Mouse (Mus musculus) forebrain, postnatal 0 days (tissue): ENCODE data around the gene Fmo4. TPM values are rescaled to one million over a fixed set of nuclear protein-coding genes. Genes with fewer than 3 reads are reported as not detected.

Experiments used
- ATAC-seq: fragments of 200-750 bp; cut with Nextera tagmentation; 2 replicates; pipeline ENCODE4 v1.8.0; 2017; ENCODE audit warnings: mild to moderate bottlenecking, moderate library complexity
- DNase-seq: peaks from one replicate; pipeline ENCODE4 v3.0.0-alpha.2; 2015
- H3K27ac ChIP-seq: fragments of 300-500 bp; sonication (generic); 2 replicates; pipeline ENCODE4 v1.5.1; 2014; ENCODE audit warnings: low read depth, mild to moderate bottlenecking, antibody characterized with exemption, low read length, moderate library complexity, mixed read lengths
- H3K27me3 ChIP-seq: fragments of 300-500 bp; sonication (generic); 2 replicates; pipeline ENCODE4 v1.6.1; 2014; ENCODE audit warnings: mild to moderate bottlenecking, low read length, mixed read lengths; ENCODE audit not compliant: insufficient read depth
- H3K36me3 ChIP-seq: fragments of 300-500 bp; sonication (generic); 2 replicates; pipeline ENCODE4 v1.6.1; 2014; ENCODE audit warnings: mild to moderate bottlenecking, moderate library complexity; ENCODE audit not compliant: insufficient read depth
- H3K4me1 ChIP-seq: fragments of 300-500 bp; sonication (generic); 2 replicates; pipeline ENCODE4 v1.6.1; 2014; ENCODE audit warnings: antibody characterized with exemption; ENCODE audit not compliant: insufficient read depth
- H3K4me2 ChIP-seq: fragments of 300-500 bp; sonication (generic); 2 replicates; pipeline ENCODE4 v1.6.1; 2014; ENCODE audit warnings: low read depth, mild to moderate bottlenecking, moderate library complexity
- H3K4me3 ChIP-seq: fragments of 300-500 bp; sonication (generic); 2 replicates; pipeline ENCODE4 v1.5.1; 2014; ENCODE audit warnings: low read depth, low read length, mixed read lengths
- H3K9ac ChIP-seq: fragments of 300-500 bp; sonication (generic); 2 replicates; pipeline ENCODE4 v1.6.1; 2014; ENCODE audit warnings: mild to moderate bottlenecking
- H3K9me3 ChIP-seq: fragments of 300-500 bp; sonication (generic); 2 replicates; pipeline ENCODE4 v1.6.1; 2016; ENCODE audit warnings: low read length
- CTCF ChIP-seq: sonication (generic); IDR thresholded peaks from 2 replicates; pipeline ENCODE4 v1.5.1; 2016; ENCODE audit warnings: antibody characterized with exemption, control low read depth, low read depth
- WGBS: fragments of 180-500 bp; shearing (Covaris S2); extraction: QIAGEN DNeasy Blood & Tissue Kit; methylation state at CpG from one replicate; pipeline ENCODE4 v1.1.7; 2014; 5-methylcytosine and 5-hydroxymethylcytosine counted together
- polyA plus RNA-seq: library from polyadenylated mRNA; unstranded; fragments of >200 nt; fragmentation: Nextera tagmentation; extraction: Ambion mirVana; gene quantifications from 2 replicates; pipeline ENCODE4 v1.2.1, GENCODE M21; 2015
- total RNA-seq: library from RNA; depleted of rRNA; stranded (reverse); fragments of >200 nt; gene quantifications from 2 replicates; pipeline ENCODE4 v1.2.3, GENCODE M21; 2014

Fmo4 gene
- total and polyA plus RNA-seq, 2 experiments from 2014 or later, result 0.17 to 0.76 TPM

- Histone ChIP-seq H3K9me3 (no peaks in the 10 kb centered on the region), H3K27me3 (no peaks in the 10 kb centered on the region), H3K4me2 (no peak overlapping the region), H3K4me1 (no peaks in the 10 kb centered on the region), H3K9ac (no peak overlapping the region), H3K4me3 (no peak overlapping the region), H3K27ac (no peak overlapping the region), H3K36me3 (no peaks in the 10 kb centered on the region)
- ATAC-seq (peak; percentile 79), DNase-seq (peak; percentile 72)
- WGBS, result 75% methylated on average over 5 of the region's 5 CpGs
- TF ChIP-seq CTCF, result no peak
These were observed 5.5 kb upstream of the Fmo4 start for GRCm38 (mm10) chr1:162819280-162819679.

- Histone ChIP-seq H3K4me2 (no peak overlapping the region), H3K4me1 (no peaks in the 10 kb centered on the region), H3K27me3 (no peaks in the 10 kb centered on the region), H3K9me3 (no peaks in the 10 kb centered on the region), H3K27ac (no peak overlapping the region), H3K36me3 (no peaks in the 10 kb centered on the region), H3K4me3 (no peak overlapping the region), H3K9ac (no peak overlapping the region)
- TF ChIP-seq CTCF, result no peak
- DNase-seq, result no peak
- ATAC-seq, result no peak
- 76% methylated on average over 10 of the region's 10 CpGs for WGBS
These were observed 1.8 kb upstream of the Fmo4 start for GRCm38 (mm10) chr1:162815381-162816127.

- H3K9me3 ChIP-seq, result no peaks in the 10 kb centered on the region
- no peak for TF ChIP-seq CTCF
- ATAC-seq, result no peak
These were observed 1.2 kb upstream of the Fmo4 start for GRCm38 (mm10) chr1:162814932-162815331.

GRCm38 (mm10) chr1:162813143-162813835 is 483 bp downstream of the Fmo4 start:
- Histone ChIP-seq H3K4me3 (no peak overlapping the region), H3K4me1 (no peaks in the 10 kb centered on the region), H3K36me3 (no peaks in the 10 kb centered on the region), H3K9me3 (no peaks in the 10 kb centered on the region), H3K27ac (no peak overlapping the region), H3K9ac (no peak overlapping the region), H3K4me2 (no peak overlapping the region), H3K27me3 (no peaks in the 10 kb centered on the region)
- 90% methylated on average over 9 of the region's 9 CpGs for WGBS
- ATAC-seq, result no peak
- no peak for TF ChIP-seq CTCF
- no peak for DNase-seq

More at GRCm38 (mm10) chr1:162814932-162815331, 1.2 kb upstream of the Fmo4 start:
- no peaks in the 10 kb centered on the region for H3K4me1 ChIP-seq
- H3K4me3 ChIP-seq, result no peak overlapping the region
- no peak overlapping the region for H3K9ac ChIP-seq
- no peak overlapping the region for H3K27ac ChIP-seq
- DNase-seq, result no peak
- 77% methylated on average over 4 of the region's 4 CpGs for WGBS
- H3K4me2 ChIP-seq, result no peak overlapping the region
- no peaks in the 10 kb centered on the region for H3K27me3 ChIP-seq
- no peaks in the 10 kb centered on the region for H3K36me3 ChIP-seq

GRCm38 (mm10) chr1:162808541-162808940 is 5.2 kb downstream of the Fmo4 start:
- TF ChIP-seq CTCF, result no peak
- no peak overlapping the region for H3K4me2 ChIP-seq
- no peak overlapping the region for H3K4me3 ChIP-seq
- H3K9me3 ChIP-seq, result no peaks in the 10 kb centered on the region
- no peaks in the 10 kb centered on the region for H3K36me3 ChIP-seq
- DNase-seq (no peak), ATAC-seq (no peak)
- H3K4me1 ChIP-seq, result no peaks in the 10 kb centered on the region
- H3K27ac ChIP-seq, result no peak overlapping the region
- H3K9ac ChIP-seq, result no peak overlapping the region
- 78% methylated on average over 3 of the region's 3 CpGs for WGBS
- no peaks in the 10 kb centered on the region for H3K27me3 ChIP-seq

GRCm38 (mm10) chr1:162807441-162807840 is 6.3 kb downstream of the Fmo4 start:
- ATAC-seq (no peak), DNase-seq (no peak)
- Histone ChIP-seq H3K4me2 (no peak overlapping the region), H3K4me3 (no peak overlapping the region), H3K9ac (no peak overlapping the region), H3K4me1 (no peaks in the 10 kb centered on the region), H3K27ac (no peak overlapping the region), H3K27me3 (no peaks in the 10 kb centered on the region), H3K36me3 (no peaks in the 10 kb centered on the region), H3K9me3 (no peaks in the 10 kb centered on the region)
- WGBS, result 91% methylated on average over 5 of the region's 5 CpGs
- TF ChIP-seq CTCF, result no peak

- Histone ChIP-seq H3K9me3 (no peaks in the 10 kb centered on the region), H3K9ac (no peak overlapping the region), H3K27me3 (no peaks in the 10 kb centered on the region), H3K36me3 (no peaks in the 10 kb centered on the region), H3K4me3 (no peak overlapping the region), H3K4me2 (no peak overlapping the region), H3K4me1 (no peaks in the 10 kb centered on the region), H3K27ac (no peak overlapping the region)
- 64% methylated on average over 5 of the region's 5 CpGs for WGBS
- ATAC-seq, result no peak
- peak; percentile 24; the same call in 1 of the 2 replicates for TF ChIP-seq CTCF
- DNase-seq, result no peak
These were observed 8.8 kb downstream of the Fmo4 start for GRCm38 (mm10) chr1:162805011-162805410.
